In genomic region chr3:30138588-30138987, GRCm38 (mm10) we compare ENCODE assay signal across 15 mouse cellular contexts.
"Had no signal": no experiment of that assay in that cellular context is flagged by ENCODE, and none has a peak within 500 bp of the region (broad histone marks: within the 10 kb centered on the region; RNA-seq: fewer than 3 reads in every experiment).

No protein-coding gene starts in this region.

- H3K27me3 ChIP-seq: hindbrain, embryonic 12.5 days; liver, embryonic 15.5 days; neural tube, embryonic 12.5 days had no signal

- H3K9ac ChIP-seq: hindbrain, embryonic 12.5 days; liver, embryonic 15.5 days; neural tube, embryonic 12.5 days had no signal

- H3K9me3 ChIP-seq: hindbrain, embryonic 12.5 days; liver, embryonic 15.5 days; midbrain, embryonic 10.5 days; neural tube, embryonic 12.5 days had no signal

- DNase-seq: lung, adult 2 months; lung, postnatal 36 days; midbrain, embryonic 14.5 days; right cerebral cortex, postnatal 14 days; thymus, postnatal 36 days had no signal

- H3K4me3 ChIP-seq: hindbrain, embryonic 12.5 days; left cerebral cortex, adult 2 months; liver, embryonic 15.5 days; midbrain, embryonic 10.5 days; myocyte; neural tube, embryonic 12.5 days had no signal

- H3K36me3 ChIP-seq: hindbrain, embryonic 12.5 days; liver, embryonic 15.5 days; midbrain, embryonic 10.5 days; neural tube, embryonic 12.5 days had no signal

- H3K4me2 ChIP-seq: hindbrain, embryonic 12.5 days; liver, embryonic 11.5 days; liver, embryonic 15.5 days; neural tube, embryonic 12.5 days had no signal

- ATAC-seq: hindbrain, embryonic 16.5 days; inflammation-experienced regulatory T-cells, adult 6 months; lung, postnatal 0 days had no signal

- H3K27ac ChIP-seq: hindbrain, embryonic 12.5 days; left cerebral cortex, adult 2 months; liver, embryonic 15.5 days; midbrain, embryonic 10.5 days; neural tube, embryonic 12.5 days had no signal

- H3K4me1 ChIP-seq: hindbrain, embryonic 12.5 days; liver, embryonic 15.5 days; neural tube, embryonic 12.5 days had no signal
